Mouse (Mus musculus): Measurements from ENCODE around the gene Map4k3.

- TF ChIP-seq POLR2A (IDR thresholded peaks at IDR 0.05; ENCODE audit: control insufficient read depth, low read depth, low read length) (no peak), CTCF (IDR thresholded peaks at IDR 0.05; ENCODE audit: control insufficient read depth, insufficient read depth, insufficient replicate concordance, low read depth, low read length) (no peak)
These were observed 27.8 kb upstream of the Map4k3 start for GRCm38 (mm10) chr17:80756043-80756442.
